ENCODE assay signal across 19 mouse cellular contexts in genomic region chr3:87195041-87195440, GRCm38 (mm10). TPM values are rescaled to one million over a fixed set of nuclear protein-coding genes. Genes with fewer than 3 reads are reported as not detected.
"Had no signal": no experiment of that assay in that cellular context is flagged by ENCODE, and none has a peak within 500 bp of the region (broad histone marks: within the 10 kb centered on the region; RNA-seq: fewer than 3 reads in every experiment).

No protein-coding gene starts in this region.

- H3K9me3 ChIP-seq: midbrain, embryonic 13.5 days; midbrain, embryonic 15.5 days; neural tube, embryonic 12.5 days; stomach, embryonic 15.5 days had no signal

- ATAC-seq: midbrain, embryonic 13.5 days; midbrain, embryonic 15.5 days had no signal

- H3K27ac ChIP-seq: macrophage; midbrain, embryonic 13.5 days; midbrain, embryonic 15.5 days; neural tube, embryonic 12.5 days; stomach, embryonic 15.5 days; stomach, postnatal 0 days had no signal

- H3K4me1 ChIP-seq: megakaryocyte, embryonic 14.5 days; midbrain, embryonic 13.5 days; midbrain, embryonic 15.5 days; neural tube, embryonic 12.5 days; stomach, embryonic 15.5 days had no signal

- H3K4me2 ChIP-seq: lung, embryonic 14.5 days; midbrain, embryonic 11.5 days; midbrain, embryonic 13.5 days; midbrain, embryonic 15.5 days; neural tube, embryonic 12.5 days; stomach, embryonic 15.5 days had no signal

- H3K9ac ChIP-seq: lung, embryonic 14.5 days; midbrain, embryonic 13.5 days; midbrain, embryonic 15.5 days; neural tube, embryonic 12.5 days; stomach, embryonic 15.5 days had no signal

- DNase-seq: lung, adult 18-20 months; lung, embryonic 14.5 days; lung, postnatal 14 days; lung, postnatal 36 days; right cerebral cortex, postnatal 14 days; thymus, adult 2 months; thymus, postnatal 25 days; thymus, postnatal 4 days had no signal

- H3K4me3 ChIP-seq: megakaryocyte, embryonic 14.5 days; midbrain, embryonic 13.5 days; midbrain, embryonic 15.5 days; neural tube, embryonic 12.5 days; stomach, embryonic 15.5 days had no signal

- H3K36me3 ChIP-seq: midbrain, embryonic 13.5 days; midbrain, embryonic 15.5 days; neural tube, embryonic 12.5 days; stomach, embryonic 15.5 days had no signal

- H3K27me3 ChIP-seq: midbrain, embryonic 13.5 days; midbrain, embryonic 15.5 days; neural tube, embryonic 12.5 days; stomach, embryonic 15.5 days had no signal

RNA-seq across cellular contexts. Expression of gene Kirrel, which starts 20.5 kb away (rescaled TPM):
- total RNA-seq: megakaryocyte progenitor cell, adult 5-6 weeks; monocyte, adult 5-6 weeks; neutrophil, adult 5-6 weeks had no signal
- polyA plus RNA-seq: macrophage had no signal
